Mouse (Mus musculus): ENCODE results near the gene Cdkn1b.

DNA sequence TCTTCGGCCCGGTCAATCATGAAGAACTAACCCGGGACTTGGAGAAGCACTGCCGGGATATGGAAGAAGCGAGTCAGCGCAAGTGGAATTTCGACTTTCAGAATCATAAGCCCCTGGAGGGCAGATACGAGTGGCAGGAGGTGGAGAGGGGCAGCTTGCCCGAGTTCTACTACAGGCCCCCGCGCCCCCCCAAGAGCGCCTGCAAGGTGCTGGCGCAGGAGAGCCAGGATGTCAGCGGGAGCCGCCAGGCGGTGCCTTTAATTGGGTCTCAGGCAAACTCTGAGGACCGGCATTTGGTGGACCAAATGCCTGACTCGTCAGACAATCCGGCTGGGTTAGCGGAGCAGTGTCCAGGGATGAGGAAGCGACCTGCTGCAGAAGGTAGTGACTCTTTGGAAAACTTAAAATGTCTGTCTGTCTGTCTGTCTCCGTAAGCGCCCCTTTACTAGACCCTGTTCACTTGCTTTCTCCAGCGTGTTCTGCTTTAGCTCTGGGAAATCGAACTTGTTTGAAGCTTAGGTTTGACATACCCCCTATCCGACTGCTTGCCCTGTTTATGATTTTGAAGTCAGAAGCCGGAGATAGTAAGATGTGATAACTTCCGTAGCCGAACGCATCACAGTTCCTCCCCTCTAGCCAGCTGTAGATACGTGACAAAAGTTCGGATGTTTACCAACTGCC is 953 bp downstream of the Cdkn1b start:
- TF ChIP-seq POLR2A (IDR thresholded peaks at IDR 0.05; ENCODE audit: low read depth, low read length) (no peak), CTCF (IDR thresholded peaks at IDR 0.05; ENCODE audit: borderline replicate concordance, insufficient read depth, low read length) (no peak)
